Mouse (Mus musculus): ENCODE data around the gene Sidt2.

Sidt2 gene

DNA sequence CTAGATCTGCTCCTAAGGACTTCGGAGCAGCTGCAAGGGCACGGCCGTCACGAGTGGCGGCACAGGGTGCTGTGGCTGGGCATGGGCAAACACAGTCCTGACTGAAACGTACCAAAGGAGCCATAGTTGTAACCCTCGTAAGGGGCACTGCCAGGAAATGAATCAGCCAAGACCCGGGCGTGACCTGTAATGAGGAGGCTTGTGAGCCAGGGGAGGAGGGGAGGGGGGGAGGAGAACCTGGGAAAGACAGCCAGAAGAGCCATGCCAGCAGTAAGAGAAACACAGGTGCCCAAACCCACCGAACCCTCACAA lies 8.2 kb downstream of the Sidt2 start:
- DNase-seq (ENCODE audit: low read depth, low spot score), result peak; percentile 42

DNA sequence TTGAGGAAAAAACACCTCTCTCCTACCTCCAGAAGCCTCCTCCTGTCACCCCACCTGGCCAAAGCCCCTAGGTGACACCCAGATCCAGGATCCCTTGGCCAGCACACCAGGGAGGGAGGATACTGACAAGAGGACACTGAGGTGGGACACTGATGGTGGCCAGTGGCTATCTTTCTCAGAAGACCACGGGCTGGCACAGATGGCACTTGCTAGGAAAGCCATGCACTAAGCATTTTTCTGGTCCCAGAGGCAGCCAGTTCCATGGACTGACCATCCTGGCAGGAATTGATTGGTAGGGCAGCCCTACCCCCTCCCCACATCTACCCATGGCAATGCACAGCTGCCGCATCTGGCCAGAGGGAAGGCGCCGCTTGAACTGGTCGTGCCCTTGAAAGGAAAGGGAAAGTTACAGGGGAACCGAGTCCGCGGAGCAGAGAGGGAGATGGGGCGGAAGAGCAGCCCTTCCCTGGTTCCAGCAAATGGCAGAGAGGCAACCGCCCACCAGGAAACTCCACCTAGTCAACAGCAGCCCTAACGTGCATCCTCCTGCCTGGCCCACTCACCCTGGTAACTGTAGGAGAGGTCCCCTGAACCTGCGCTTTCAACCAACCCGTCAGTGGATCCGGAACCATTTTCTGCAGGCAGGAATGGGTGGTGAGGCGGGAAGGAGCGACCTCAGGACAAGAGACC lies 8.7 kb downstream of the Sidt2 start:
- peak; percentile 60 for DNase-seq (ENCODE audit: low read depth, low spot score)

- peak; percentile 52 for DNase-seq (ENCODE audit: low read depth, low spot score)
Observed at GRCm38 (mm10) chr9:45945721-45946120, 9.3 kb downstream of the Sidt2 start.

DNA sequence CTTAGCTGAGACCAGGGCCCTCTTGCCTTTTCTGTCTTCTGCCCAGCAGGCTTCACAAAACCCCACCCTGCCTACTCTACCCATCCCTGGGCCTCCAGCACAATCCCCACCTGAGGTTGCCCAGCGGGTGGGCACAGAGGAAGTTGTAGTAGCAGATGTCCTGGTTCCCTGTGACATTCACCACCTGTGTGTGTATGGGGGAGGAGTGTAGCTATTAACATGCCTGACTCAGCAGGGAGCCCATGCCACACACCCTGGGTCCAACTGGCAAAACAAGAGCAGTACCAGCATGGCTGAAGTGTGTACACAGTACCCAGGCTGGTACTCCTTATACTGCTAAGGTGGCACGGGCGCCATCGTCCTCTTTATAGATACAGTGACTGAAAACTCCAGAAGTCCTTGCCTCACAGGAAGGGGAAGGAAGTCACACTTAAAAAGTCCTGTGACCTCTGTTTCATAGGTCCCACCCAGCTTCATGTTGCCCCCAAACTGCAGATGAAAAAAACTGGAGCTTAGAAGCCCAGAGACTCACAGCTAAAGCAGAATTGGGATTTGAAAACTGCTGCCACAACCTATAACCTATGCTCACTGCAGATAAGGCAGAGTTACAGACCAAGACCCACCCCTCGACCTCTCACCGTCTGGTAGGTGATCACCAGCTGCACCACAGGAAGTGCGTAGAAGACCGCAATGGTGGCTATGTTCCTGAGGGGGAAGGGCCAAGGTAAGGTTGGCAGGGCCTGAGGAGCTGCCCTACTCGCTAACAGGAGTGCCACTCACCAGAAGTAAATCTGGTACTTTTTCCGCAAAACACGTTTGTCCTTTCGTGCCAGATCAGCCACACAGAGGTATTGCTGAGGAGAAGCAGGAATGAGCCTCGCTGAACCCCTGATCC lies 10.3 kb downstream of the Sidt2 start:
- DNase-seq (ENCODE audit: low read depth, low spot score), result peak; percentile 94

GRCm38 (mm10) chr9:45943628-45944505 lies 11.2 kb downstream of the Sidt2 start:
- DNase-seq (ENCODE audit: low read depth, low spot score), result no peak

DNA sequence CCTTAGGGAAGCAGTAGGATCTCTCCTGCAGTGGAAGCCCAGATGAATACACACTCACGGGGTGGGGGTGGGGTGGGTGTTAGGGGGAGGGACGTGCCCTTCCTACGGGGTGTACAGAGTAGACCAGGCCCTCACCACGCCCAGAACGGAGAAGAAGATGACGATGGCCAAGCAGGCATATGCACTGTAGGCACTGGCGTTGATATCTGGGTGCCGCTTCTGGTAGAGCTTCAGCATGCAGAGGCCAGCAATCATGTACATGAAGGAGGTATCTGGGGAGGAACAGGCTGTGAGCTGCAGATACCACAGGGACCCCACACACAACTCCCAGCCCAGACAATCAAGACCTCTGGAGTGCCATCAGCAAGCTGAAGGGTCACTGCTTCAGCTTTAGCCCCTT lies 12.1 kb downstream of the Sidt2 start:
- DNase-seq (ENCODE audit: low read depth, low spot score), result no peak

DNA sequence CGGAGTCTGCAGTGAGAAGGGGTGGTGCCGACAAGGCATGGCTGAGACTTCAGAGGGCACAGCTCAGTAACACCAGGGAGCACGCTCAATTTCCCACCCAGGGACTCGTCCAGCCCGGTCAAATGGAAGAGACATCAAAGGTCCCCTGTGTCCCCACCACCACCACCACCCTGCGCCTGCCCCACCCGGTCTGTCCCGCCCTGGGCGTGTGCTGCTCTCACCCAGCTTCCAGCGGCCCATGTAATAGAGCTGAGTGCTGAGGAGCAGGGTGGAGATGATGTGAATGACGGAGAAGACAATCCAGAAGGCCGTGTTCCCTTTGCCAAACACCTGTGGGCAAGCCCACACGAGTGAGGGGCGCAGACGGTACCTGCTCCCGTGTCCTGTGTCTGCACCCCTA lies 12.6 kb downstream of the Sidt2 start:
- no peak for DNase-seq (ENCODE audit: low read depth, low spot score)

- DNase-seq (ENCODE audit: low read depth, low spot score), result no peak
Observed at GRCm38 (mm10) chr9:45941329-45941888, 13.6 kb downstream of the Sidt2 start.

- no peak for DNase-seq (ENCODE audit: low read depth, low spot score)
Observed at GRCm38 (mm10) chr9:45939794-45940193, 15.3 kb downstream of the Sidt2 start.

GRCm38 (mm10) chr9:45938952-45939637 lies 16.0 kb downstream of the Sidt2 start:
- no peak for DNase-seq (ENCODE audit: low read depth, low spot score)

- no peak for DNase-seq (ENCODE audit: low read depth, low spot score)
Observed at GRCm38 (mm10) chr9:45938088-45938487, 17.0 kb downstream of the Sidt2 start.

DNA sequence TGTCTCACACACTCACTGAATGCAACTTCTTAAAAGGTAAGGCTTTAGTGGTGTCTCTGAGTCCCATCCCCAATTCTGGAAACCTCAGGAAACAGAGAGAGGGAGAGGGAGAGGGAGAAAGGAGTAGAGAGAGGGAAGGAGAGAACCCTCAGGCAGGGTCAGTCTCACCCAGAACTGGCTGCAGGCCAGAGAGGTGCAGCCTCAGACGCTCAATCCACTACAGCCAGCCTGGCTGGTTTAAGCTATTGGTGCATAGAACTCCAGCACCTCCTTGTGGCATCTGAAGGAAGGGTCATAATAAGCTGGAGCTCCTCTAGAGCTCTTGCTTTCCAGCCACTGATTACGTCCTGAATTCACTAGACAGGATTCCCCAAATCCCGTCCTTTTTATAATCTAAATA lies 18.2 kb downstream of the Sidt2 start:
- peak; percentile 76 for DNase-seq (ENCODE audit: low read depth, low spot score)

DNA sequence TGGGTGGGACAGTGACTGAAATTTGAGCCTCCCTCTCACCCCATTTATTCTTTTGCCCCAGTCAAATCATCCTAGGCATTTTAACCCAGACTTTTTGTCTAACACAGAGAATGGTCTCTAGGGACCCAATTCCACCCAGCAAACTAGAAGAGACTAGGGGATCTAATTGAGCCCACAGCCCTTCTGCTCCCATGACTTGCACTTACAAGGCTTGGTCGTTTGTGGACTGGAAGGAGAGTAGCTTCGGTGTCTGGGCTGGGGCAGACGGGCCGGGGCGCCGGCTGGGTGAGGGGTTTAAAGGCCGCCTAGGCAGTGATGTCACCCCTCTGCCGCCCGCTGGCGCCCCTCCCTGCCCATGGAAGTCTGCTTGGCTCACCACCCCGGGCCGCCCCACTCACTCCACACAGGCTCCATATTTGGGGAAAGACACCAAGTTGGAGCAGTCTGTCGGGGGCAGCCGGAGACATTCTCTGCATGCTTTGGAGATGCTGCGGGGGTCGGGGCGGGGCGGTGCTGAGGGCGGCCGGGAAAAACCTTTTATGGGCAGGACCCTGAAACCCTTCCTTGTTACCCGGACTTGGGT lies 19.3 kb downstream of the Sidt2 start, which contains the start of gene Tagln:
TSS of gene Tagln (minus strand) at position 431 of the 583 bp plus-strand sequence.
- DNase-seq (ENCODE audit: low read depth, low spot score), result no peak

- no peak for DNase-seq (ENCODE audit: low read depth, low spot score)
Observed at GRCm38 (mm10) chr9:45932571-45933415, 22.3 kb downstream of the Sidt2 start.

- DNase-seq (ENCODE audit: low read depth, low spot score), result no peak
Observed at GRCm38 (mm10) chr9:45931958-45932357, 23.1 kb downstream of the Sidt2 start.

GRCm38 (mm10) chr9:45929285-45929684 lies 25.8 kb downstream of the Sidt2 start:
- no peak for DNase-seq (ENCODE audit: low read depth, low spot score)

DNA sequence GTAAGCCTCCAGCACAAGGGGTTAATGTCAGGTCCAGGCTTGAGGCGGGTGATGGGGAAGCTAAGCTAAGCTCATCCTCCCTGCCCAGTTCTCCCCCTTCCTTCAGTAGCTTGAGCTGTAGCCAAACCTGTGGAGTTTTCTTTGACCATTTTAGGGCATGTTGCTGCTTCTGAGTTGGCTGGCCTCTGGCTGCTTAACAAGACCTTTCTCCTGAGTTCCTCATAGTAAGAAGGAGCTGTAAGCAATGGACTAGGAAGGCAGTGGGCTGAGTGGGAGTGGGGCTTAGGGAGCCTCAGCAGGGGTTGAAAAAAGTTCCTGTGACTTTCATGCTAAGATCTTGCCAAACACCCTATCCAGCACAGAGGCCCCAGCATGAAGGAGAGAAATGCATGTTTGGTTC lies 35.2 kb downstream of the Sidt2 start:
- no peak for DNase-seq (ENCODE audit: low read depth, low spot score)

DNA sequence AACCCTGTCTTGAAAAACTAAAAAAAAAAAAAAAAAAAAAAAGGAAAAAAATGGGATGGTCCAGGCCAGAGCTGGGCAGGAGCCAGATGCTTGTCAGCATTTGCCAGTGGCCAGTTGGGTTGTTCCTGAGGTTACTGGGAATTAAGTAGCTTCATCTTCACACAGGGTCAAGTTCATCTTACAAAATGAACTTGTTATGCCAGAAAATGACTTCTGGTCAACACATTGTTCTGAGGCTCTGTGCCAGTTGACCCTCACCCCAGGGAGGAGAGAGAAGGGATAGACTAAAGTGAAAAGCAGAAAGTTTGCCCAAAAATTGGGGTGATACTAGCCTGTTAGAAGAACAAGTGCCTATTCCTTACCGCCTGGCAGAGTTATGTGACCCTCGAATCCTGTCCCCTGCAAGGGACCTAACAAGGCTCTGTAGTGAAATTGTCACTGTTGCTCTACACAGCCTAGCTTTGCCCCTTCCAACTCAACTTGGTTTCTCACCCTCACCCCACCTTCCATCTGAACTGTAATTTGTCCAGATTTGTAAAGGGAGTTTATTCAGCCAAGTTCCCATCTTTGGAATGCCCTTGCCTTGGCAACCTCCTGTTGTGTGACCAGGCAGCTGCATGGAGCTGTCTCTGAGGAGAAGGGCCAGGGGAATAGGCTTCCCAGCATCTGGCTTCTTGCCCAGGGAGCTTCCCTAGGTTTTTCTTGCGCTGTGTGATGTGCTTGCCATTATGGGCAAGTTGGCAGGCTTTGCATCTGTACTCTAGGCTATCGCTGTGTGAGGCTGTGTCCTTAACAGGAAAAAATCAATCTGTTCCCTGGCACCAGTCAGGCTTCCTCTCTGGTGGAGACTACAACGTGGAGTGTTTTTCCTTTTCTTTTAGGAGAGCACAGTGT lies 37.8 kb downstream of the Sidt2 start:
- DNase-seq (ENCODE audit: low read depth, low spot score), result no peak

- no peak for DNase-seq (ENCODE audit: low read depth, low spot score)
Observed at GRCm38 (mm10) chr9:45915659-45916058, 39.4 kb downstream of the Sidt2 start.
